Mouse (Mus musculus) stomach, postnatal 0 days (tissue): Measurements from ENCODE around the gene Efl1. TPM values are rescaled to one million over a fixed set of nuclear protein-coding genes. Genes with fewer than 3 reads are reported as not detected.

Experiments
- ATAC-seq: fragments of 200-750 bp; cut with Nextera tagmentation; 2 replicates; pipeline ENCODE4 v1.8.0; 2017; ENCODE audit not compliant: low FRiP score, low TSS enrichment
- DNase-seq: peaks from one replicate; pipeline ENCODE4 v3.0.0-alpha.2; 2016; ENCODE audit warnings: low spot score
- H3K27ac ChIP-seq: fragments of 300-500 bp; sonication (generic); replicated peaks from 2 replicates; pipeline ENCODE4 v1.5.1; 2014; ENCODE audit warnings: mild to moderate bottlenecking, control low read depth
- H3K27me3 ChIP-seq: fragments of 300-500 bp; sonication (generic); 2 replicates; pipeline ENCODE4 v1.6.1; 2014; ENCODE audit warnings: low read length; ENCODE audit not compliant: control insufficient read depth, insufficient read depth
- H3K36me3 ChIP-seq: fragments of 300-500 bp; sonication (generic); 2 replicates; pipeline ENCODE4 v1.6.1; 2014; ENCODE audit warnings: low read length, mixed read lengths; ENCODE audit not compliant: control insufficient read depth, insufficient read depth
- H3K4me1 ChIP-seq: fragments of 300-500 bp; sonication (generic); replicated peaks from 2 replicates; pipeline ENCODE4 v1.6.1; 2014; ENCODE audit warnings: antibody characterized with exemption; ENCODE audit not compliant: control insufficient read depth, insufficient read depth
- H3K4me2 ChIP-seq: fragments of 300-500 bp; sonication (generic); replicated peaks from 2 replicates; pipeline ENCODE4 v1.6.1; 2014; ENCODE audit warnings: low read depth, mild to moderate bottlenecking, control low read depth, moderate library complexity
- H3K4me3 ChIP-seq: fragments of 300-500 bp; sonication (generic); 2 replicates; pipeline ENCODE4 v1.5.1; 2014; ENCODE audit warnings: low read depth, low read length, control low read depth
- H3K9ac ChIP-seq: fragments of 300-500 bp; sonication (generic); 2 replicates; pipeline ENCODE4 v1.6.1; 2014; ENCODE audit warnings: mild to moderate bottlenecking, low read length, control low read depth, mixed read lengths
- H3K9me3 ChIP-seq: fragments of 300-500 bp; sonication (generic); 2 replicates; pipeline ENCODE4 v1.6.1; 2016; ENCODE audit warnings: low read length; ENCODE audit not compliant: control insufficient read depth
- CTCF ChIP-seq: IDR thresholded peaks from 2 replicates; pipeline ENCODE4 v1.5.1; 2016; ENCODE audit warnings: antibody characterized with exemption, low read depth, mild to moderate bottlenecking, moderate library complexity
- EP300 ChIP-seq: optimal IDR thresholded peaks from 2 replicates; pipeline ENCODE3; 2016; ENCODE audit warnings: antibody characterized with exemption
- WGBS: fragments of 180-500 bp; shearing (Covaris S2); extraction: QIAGEN DNeasy Blood & Tissue Kit; methylation state at CpG from one replicate; pipeline ENCODE4 v1.1.7; 2014; 5-methylcytosine and 5-hydroxymethylcytosine counted together
- polyA plus RNA-seq: library from polyadenylated mRNA; unstranded; fragments of >200 nt; fragmentation: Nextera tagmentation; extraction: Ambion mirVana; gene quantifications from 2 replicates; pipeline ENCODE4 v1.2.1, GENCODE M21; 2015

Gene Efl1
- polyA plus RNA-seq, 1 experiment from 2014 or later, result 14.3 TPM

GRCm38 (mm10) chr7:82647909-82648308 lies 505 bp upstream of the Efl1 start:
- WGBS, result 17% methylated on average over 4 of the region's 4 CpGs
- Histone ChIP-seq H3K4me2 (peak overlapping the region; percentile 76), H3K4me3 (peak overlapping the region; percentile 77), H3K36me3 (no peaks in the 10 kb centered on the region; the same call in 1 of the 2 replicates), H3K27ac (no peak overlapping the region), H3K4me1 (no peaks in the 10 kb centered on the region), H3K9me3 (no peaks in the 10 kb centered on the region), H3K9ac (peak overlapping the region; percentile 85), H3K27me3 (no peaks in the 10 kb centered on the region)
- TF ChIP-seq CTCF (no peak), EP300 (no peak)
- no peak for ATAC-seq
- no peak for DNase-seq

GRCm38 (mm10) chr7:82649081-82649445 lies 649 bp downstream of the Efl1 start:
- H3K27me3 ChIP-seq, result no peaks in the 10 kb centered on the region
- peak overlapping the region; percentile 77 for H3K4me3 ChIP-seq
- no peaks in the 10 kb centered on the region for H3K9me3 ChIP-seq
- DNase-seq, result peak; percentile 64
- H3K4me2 ChIP-seq, result peak overlapping the region; percentile 76
- WGBS, result 9% methylated on average over 6 of the region's 6 CpGs
- TF ChIP-seq EP300 (no peak), CTCF (no peak)
- no peaks in the 10 kb centered on the region; the same call in 1 of the 2 replicates for H3K36me3 ChIP-seq
- H3K27ac ChIP-seq, result peak overlapping the region; percentile 84
- no peaks in the 10 kb centered on the region for H3K4me1 ChIP-seq
- ATAC-seq, result peak; percentile 91
- peak overlapping the region; percentile 85 for H3K9ac ChIP-seq

- Histone ChIP-seq H3K4me2 (no peak overlapping the region), H3K4me1 (no peaks in the 10 kb centered on the region), H3K27ac (no peak overlapping the region), H3K27me3 (no peaks in the 10 kb centered on the region), H3K4me3 (no peak overlapping the region), H3K9ac (no peak overlapping the region), H3K9me3 (no peaks in the 10 kb centered on the region), H3K36me3 (peaks cover 10% of the 10 kb centered on the region; the same call in 1 of the 2 replicates)
- TF ChIP-seq EP300 (no peak), CTCF (no peak)
- no peak for DNase-seq
- ATAC-seq, result peak; percentile 88
- WGBS, result 58% methylated on average over 3 of the region's 3 CpGs
Measured at GRCm38 (mm10) chr7:82664604-82665003, 16.2 kb downstream of the Efl1 start.

- H3K36me3 ChIP-seq, result peaks cover 10% of the 10 kb centered on the region
- H3K27me3 ChIP-seq, result no peaks in the 10 kb centered on the region
- no peaks in the 10 kb centered on the region for H3K4me1 ChIP-seq
- ATAC-seq (no peak), DNase-seq (no peak)
- no peak overlapping the region for H3K4me2 ChIP-seq
- no peak for TF ChIP-seq CTCF
- TF ChIP-seq EP300, result no peak
- 77% methylated on average over 5 of the region's 5 CpGs for WGBS
- no peaks in the 10 kb centered on the region for H3K9me3 ChIP-seq
- H3K4me3 ChIP-seq, result no peak overlapping the region
- no peak overlapping the region for H3K27ac ChIP-seq
- H3K9ac ChIP-seq, result no peak overlapping the region
Measured at GRCm38 (mm10) chr7:82676001-82676400, 27.6 kb downstream of the Efl1 start.

GRCm38 (mm10) chr7:82676834-82677233 lies 28.4 kb downstream of the Efl1 start:
- Histone ChIP-seq H3K9me3 (no peaks in the 10 kb centered on the region), H3K4me1 (no peaks in the 10 kb centered on the region), H3K36me3 (peaks cover 15% of the 10 kb centered on the region), H3K9ac (no peak overlapping the region), H3K4me2 (no peak overlapping the region), H3K27me3 (no peaks in the 10 kb centered on the region), H3K4me3 (no peak overlapping the region), H3K27ac (no peak overlapping the region)
- ATAC-seq, result no peak
- WGBS, result 75% methylated on average over 6 of the region's 6 CpGs
- DNase-seq, result no peak
- TF ChIP-seq CTCF (peak; percentile 72), EP300 (no peak)

GRCm38 (mm10) chr7:82679901-82680300 lies 31.5 kb downstream of the Efl1 start:
- whole genome bisulfite sequencing, result 85% methylated on average over 5 of the region's 5 CpGs
- TF ChIP-seq CTCF (no peak), EP300 (no peak)
- H3K9me3 ChIP-seq, result no peaks in the 10 kb centered on the region
- no peak overlapping the region for H3K4me3 ChIP-seq
- no peaks in the 10 kb centered on the region for H3K27me3 ChIP-seq
- peaks cover 18% of the 10 kb centered on the region for H3K36me3 ChIP-seq
- H3K4me1 ChIP-seq, result no peaks in the 10 kb centered on the region
- no peak for DNase-seq
- no peak overlapping the region for H3K27ac ChIP-seq
- H3K4me2 ChIP-seq, result no peak overlapping the region
- ATAC-seq, result no peak
- H3K9ac ChIP-seq, result no peak overlapping the region
